Mouse (Mus musculus): ENCODE data around the gene Kat8. TPM values are rescaled to one million over a fixed set of nuclear protein-coding genes. Genes with fewer than 3 reads are reported as not detected.

The Kat8 gene
- polyA plus RNA-seq, 1 experiment from 2014 or later: 51.1 TPM

DNA sequence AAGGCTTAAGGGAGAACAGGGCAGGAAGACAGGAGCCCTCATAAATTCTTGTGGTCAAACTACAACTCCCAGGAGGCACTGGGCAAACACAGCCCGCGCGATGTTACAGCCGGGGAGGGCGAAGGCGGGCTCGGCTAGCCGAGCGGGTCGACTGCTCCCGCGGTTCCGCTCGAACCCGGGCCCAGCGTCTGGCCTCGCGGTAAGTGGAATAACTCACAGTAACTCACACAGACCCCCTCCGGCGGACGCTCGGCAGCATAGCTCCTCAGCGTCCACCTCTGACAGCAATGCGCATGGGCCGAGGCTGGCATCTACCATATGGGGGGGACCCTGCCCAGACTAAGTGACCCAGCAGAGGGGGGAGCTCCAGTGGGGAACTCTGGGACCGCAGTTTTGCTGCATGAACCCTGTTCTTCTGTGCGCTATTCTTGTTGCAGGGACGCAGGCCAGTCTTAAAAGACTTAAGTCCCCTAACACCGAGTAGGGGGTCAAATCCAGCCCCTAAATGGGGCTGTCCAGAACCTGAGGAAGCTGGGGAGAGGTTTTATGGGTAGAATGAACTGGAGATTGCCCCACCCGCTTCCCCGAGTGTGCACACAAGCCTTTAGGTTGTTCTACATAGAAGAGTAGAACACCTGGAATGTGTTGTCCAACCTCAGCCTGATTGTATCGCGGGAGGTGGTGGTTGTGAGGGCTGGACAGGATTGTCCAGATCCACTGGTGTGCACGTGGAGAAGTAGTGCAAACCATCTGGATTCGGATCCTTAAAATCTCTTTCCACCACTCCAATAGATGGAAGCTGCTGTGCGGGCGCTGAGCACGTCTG lies 8.1 kb upstream of the Kat8 start, which contains the start of gene Bckdk:
TSS of gene Bckdk (plus strand) at position 112 of the 826 bp plus-strand sequence.
- H3K9ac ChIP-seq (ENCODE audit: low read length): peak within 1 kb of the TSS; percentile 90
- no peaks in the 10 kb centered on the region for H3K27me3 ChIP-seq (replicated peaks; ENCODE audit: control insufficient read depth, insufficient read depth, low read length)
- DNase-seq (ENCODE audit: low spot score): peak; percentile 85
- WGBS: 9% methylated on average over 38 of the region's 38 CpGs
- H3K9me3 ChIP-seq (replicated peaks; ENCODE audit: control insufficient read depth, low read length): no peaks in the 10 kb centered on the region
- peak; percentile 95 for ATAC-seq
- H3K4me3 ChIP-seq (ENCODE audit: low read depth, low read length): peak within 1 kb of the TSS; percentile 57
- peaks cover 11% of the 10 kb centered on the region for H3K4me1 ChIP-seq (ENCODE audit: control insufficient read depth, insufficient read depth, low read length)
- peaks cover 41% of the 10 kb centered on the region for H3K36me3 ChIP-seq (ENCODE audit: control insufficient read depth, insufficient read depth, low read length)
- peak within 1 kb of the TSS; percentile 78 for H3K27ac ChIP-seq (ENCODE audit: low read depth, low read length)
- H3K4me2 ChIP-seq (ENCODE audit: low read length): peak within 1 kb of the TSS; percentile 81

DNA sequence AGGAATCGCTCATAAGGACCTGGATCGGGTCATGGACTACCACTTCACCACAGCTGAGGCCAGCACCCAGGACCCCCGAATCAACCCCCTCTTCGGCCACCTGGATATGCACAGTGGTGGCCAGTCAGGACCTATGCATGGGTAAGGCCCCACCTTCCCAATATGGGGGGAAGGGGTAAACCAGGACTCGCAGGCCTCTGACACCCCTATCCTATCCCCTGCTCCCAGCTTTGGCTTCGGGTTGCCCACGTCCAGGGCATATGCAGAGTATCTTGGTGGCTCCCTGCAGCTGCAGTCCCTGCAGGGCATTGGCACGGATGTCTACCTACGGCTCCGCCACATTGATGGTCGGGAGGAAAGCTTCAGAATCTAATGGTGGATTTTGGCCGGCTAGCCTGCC lies 4.4 kb upstream of the Kat8 start:
- H3K36me3 ChIP-seq (ENCODE audit: control insufficient read depth, insufficient read depth, low read length): peaks cover 47% of the 10 kb centered on the region
- H3K4me2 ChIP-seq (ENCODE audit: low read length): no peak overlapping the region
- ATAC-seq (no peak), DNase-seq (ENCODE audit: low spot score) (no peak)
- H3K27ac ChIP-seq (ENCODE audit: low read depth, low read length): no peak overlapping the region
- 93% methylated on average over 12 of the region's 12 CpGs for WGBS
- H3K9me3 ChIP-seq (replicated peaks; ENCODE audit: control insufficient read depth, low read length): no peaks in the 10 kb centered on the region
- H3K4me3 ChIP-seq (ENCODE audit: low read depth, low read length): no peak overlapping the region
- H3K27me3 ChIP-seq (replicated peaks; ENCODE audit: control insufficient read depth, insufficient read depth, low read length): no peaks in the 10 kb centered on the region
- H3K9ac ChIP-seq (ENCODE audit: low read length): no peak overlapping the region
- H3K4me1 ChIP-seq (ENCODE audit: control insufficient read depth, insufficient read depth, low read length): peaks cover 12% of the 10 kb centered on the region

DNA sequence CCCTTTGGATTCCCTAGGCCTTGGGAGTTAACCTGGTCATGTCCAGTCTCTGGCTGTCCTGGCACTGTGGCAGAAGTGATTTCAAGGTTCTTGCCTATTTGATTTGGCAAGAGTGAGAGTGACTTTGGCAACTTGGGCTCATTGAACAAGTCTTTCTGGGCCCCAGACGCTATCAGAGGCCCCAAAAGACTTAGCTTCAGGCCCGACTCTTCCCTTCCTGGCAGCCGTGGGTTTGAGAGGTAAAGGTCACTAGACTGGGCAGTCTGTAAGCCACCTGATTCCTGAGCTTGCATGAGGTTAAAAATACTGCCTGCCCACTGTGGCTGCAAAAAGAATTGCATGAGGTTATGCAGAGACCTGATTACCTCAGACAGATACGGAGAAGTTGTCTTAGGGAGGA lies 3.7 kb upstream of the Kat8 start:
- Histone ChIP-seq H3K4me1 (ENCODE audit: control insufficient read depth, insufficient read depth, low read length) (peaks cover 15% of the 10 kb centered on the region), H3K4me2 (ENCODE audit: low read length) (no peak overlapping the region), H3K36me3 (ENCODE audit: control insufficient read depth, insufficient read depth, low read length) (peaks cover 47% of the 10 kb centered on the region), H3K27ac (ENCODE audit: low read depth, low read length) (no peak overlapping the region), H3K9ac (ENCODE audit: low read length) (no peak overlapping the region), H3K4me3 (ENCODE audit: low read depth, low read length) (no peak overlapping the region), H3K27me3 (replicated peaks; ENCODE audit: control insufficient read depth, insufficient read depth, low read length) (no peaks in the 10 kb centered on the region), H3K9me3 (replicated peaks; ENCODE audit: control insufficient read depth, low read length) (no peaks in the 10 kb centered on the region)
- WGBS: 90% methylated on average over 4 of the region's 4 CpGs
- ATAC-seq: no peak
- no peak for DNase-seq (ENCODE audit: low spot score)

DNA sequence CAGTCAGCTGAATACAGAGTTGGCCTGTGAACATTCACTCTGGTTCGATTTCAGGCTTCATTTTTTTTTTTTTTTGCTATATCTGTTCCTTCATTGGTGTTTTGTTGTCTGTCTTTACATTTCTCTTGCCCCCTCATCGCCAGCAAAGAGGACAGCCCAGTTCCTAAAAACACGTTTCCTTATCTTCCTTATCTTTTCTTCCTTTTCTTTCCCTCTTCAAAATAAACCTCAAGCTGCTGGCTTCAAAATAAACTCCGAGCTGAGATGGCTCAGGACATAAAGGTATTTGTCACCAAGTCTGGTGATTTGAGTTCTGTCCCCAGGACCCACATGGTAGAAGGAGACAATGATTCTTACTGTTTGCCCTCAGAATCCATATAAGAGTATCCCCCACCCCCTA lies 622 bp downstream of the Kat8 start:
- Histone ChIP-seq H3K4me3 (ENCODE audit: low read depth, low read length) (peak overlapping the region; percentile 90), H3K9ac (ENCODE audit: low read length) (peak overlapping the region; percentile 76), H3K36me3 (ENCODE audit: control insufficient read depth, insufficient read depth, low read length) (peaks cover 45% of the 10 kb centered on the region), H3K4me1 (ENCODE audit: control insufficient read depth, insufficient read depth, low read length) (peaks cover 4% of the 10 kb centered on the region; the same call in 1 of the 2 replicates), H3K27me3 (replicated peaks; ENCODE audit: control insufficient read depth, insufficient read depth, low read length) (no peaks in the 10 kb centered on the region), H3K9me3 (replicated peaks; ENCODE audit: control insufficient read depth, low read length) (no peaks in the 10 kb centered on the region), H3K4me2 (ENCODE audit: low read length) (peak overlapping the region; percentile 58), H3K27ac (ENCODE audit: low read depth, low read length) (no peak overlapping the region)
- DNase-seq (ENCODE audit: low spot score) (no peak), ATAC-seq (no peak)
- 31% methylated on average over 4 of the region's 4 CpGs for WGBS

DNA sequence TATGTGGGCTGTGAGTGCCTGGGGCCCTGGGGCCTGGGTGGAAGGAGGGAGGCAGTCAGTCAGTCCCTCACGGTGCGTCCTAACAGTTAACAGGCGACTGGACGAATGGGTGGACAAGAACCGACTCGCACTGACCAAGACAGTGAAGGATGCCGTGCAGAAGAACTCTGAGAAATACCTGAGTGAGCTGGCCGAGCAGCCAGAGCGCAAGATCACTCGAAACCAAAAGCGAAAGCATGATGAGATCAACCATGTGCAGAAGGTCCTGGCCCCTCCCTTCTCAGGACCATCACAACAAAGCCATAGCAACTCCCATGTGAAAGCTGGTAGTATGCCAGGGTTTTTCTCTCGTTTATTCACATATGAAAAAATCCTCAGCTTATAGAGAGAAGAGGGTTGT lies 3.0 kb downstream of the Kat8 start:
- Histone ChIP-seq H3K4me2 (ENCODE audit: low read length) (no peak overlapping the region), H3K4me1 (ENCODE audit: control insufficient read depth, insufficient read depth, low read length) (peaks cover 4% of the 10 kb centered on the region; the same call in 1 of the 2 replicates), H3K27me3 (replicated peaks; ENCODE audit: control insufficient read depth, insufficient read depth, low read length) (no peaks in the 10 kb centered on the region), H3K9ac (ENCODE audit: low read length) (no peak overlapping the region), H3K4me3 (ENCODE audit: low read depth, low read length) (no peak overlapping the region), H3K36me3 (ENCODE audit: control insufficient read depth, insufficient read depth, low read length) (peaks cover 38% of the 10 kb centered on the region), H3K27ac (ENCODE audit: low read depth, low read length) (no peak overlapping the region), H3K9me3 (replicated peaks; ENCODE audit: control insufficient read depth, low read length) (no peaks in the 10 kb centered on the region)
- DNase-seq (ENCODE audit: low spot score) (no peak), ATAC-seq (no peak)
- 92% methylated on average over 12 of the region's 12 CpGs for WGBS

DNA sequence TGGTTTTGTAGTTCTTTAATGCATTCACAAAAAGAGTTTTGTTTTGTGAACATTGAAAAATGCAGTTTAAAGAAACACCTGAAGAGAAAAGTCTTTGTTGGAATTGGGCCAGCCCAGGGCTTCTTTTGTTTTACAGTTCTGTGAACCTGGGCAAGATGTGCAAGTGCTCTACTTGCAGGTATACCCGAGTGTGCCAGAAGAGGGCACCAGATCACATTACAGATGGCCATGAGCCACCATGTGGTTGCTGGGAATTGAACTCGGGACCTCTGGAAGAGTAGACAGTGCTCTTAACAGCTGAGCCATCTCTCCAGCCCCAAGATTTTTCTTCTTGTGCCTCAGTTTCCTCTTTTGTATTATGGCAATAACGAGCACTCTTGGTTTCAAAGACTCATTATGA lies 5.9 kb downstream of the Kat8 start:
- H3K4me2 ChIP-seq (ENCODE audit: low read length): no peak overlapping the region
- H3K4me3 ChIP-seq (ENCODE audit: low read depth, low read length): no peak overlapping the region
- ATAC-seq (no peak), DNase-seq (ENCODE audit: low spot score) (peak; percentile 29)
- H3K9ac ChIP-seq (ENCODE audit: low read length): no peak overlapping the region
- WGBS: 57% methylated on average over 3 of the region's 3 CpGs
- peaks cover under 1% of the 10 kb centered on the region; the same call in 1 of the 2 replicates for H3K4me1 ChIP-seq (ENCODE audit: control insufficient read depth, insufficient read depth, low read length)
- H3K27ac ChIP-seq (ENCODE audit: low read depth, low read length): no peak overlapping the region
- H3K9me3 ChIP-seq (replicated peaks; ENCODE audit: control insufficient read depth, low read length): no peaks in the 10 kb centered on the region
- no peaks in the 10 kb centered on the region for H3K27me3 ChIP-seq (replicated peaks; ENCODE audit: control insufficient read depth, insufficient read depth, low read length)
- H3K36me3 ChIP-seq (ENCODE audit: control insufficient read depth, insufficient read depth, low read length): peaks cover 58% of the 10 kb centered on the region

DNA sequence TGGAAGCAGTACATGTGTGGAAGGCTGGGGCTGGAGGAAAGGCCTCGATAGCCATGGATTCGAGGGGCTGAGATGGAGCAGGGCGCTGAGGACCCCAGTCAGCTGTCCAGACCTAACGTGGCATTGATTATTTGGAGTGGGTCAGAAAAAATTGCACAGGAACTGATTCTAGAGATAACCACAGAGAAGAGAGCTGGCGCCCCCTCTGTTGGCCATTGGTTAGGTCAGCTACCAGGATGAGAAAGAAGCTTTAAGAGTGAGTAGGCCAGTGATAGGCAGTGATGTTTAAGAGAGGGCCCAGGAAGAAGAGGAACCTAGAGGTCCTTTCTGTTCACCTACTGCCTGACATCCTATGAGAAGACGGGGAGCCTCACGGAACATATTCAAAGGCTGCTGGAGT lies 7.0 kb downstream of the Kat8 start:
- no peak overlapping the region for H3K27ac ChIP-seq (ENCODE audit: low read depth, low read length)
- ATAC-seq: no peak
- no peak overlapping the region for H3K4me3 ChIP-seq (ENCODE audit: low read depth, low read length)
- peaks cover 68% of the 10 kb centered on the region for H3K36me3 ChIP-seq (ENCODE audit: control insufficient read depth, insufficient read depth, low read length)
- no peaks in the 10 kb centered on the region for H3K4me1 ChIP-seq (ENCODE audit: control insufficient read depth, insufficient read depth, low read length)
- no peaks in the 10 kb centered on the region for H3K9me3 ChIP-seq (replicated peaks; ENCODE audit: control insufficient read depth, low read length)
- no peak overlapping the region for H3K4me2 ChIP-seq (ENCODE audit: low read length)
- no peak overlapping the region for H3K9ac ChIP-seq (ENCODE audit: low read length)
- DNase-seq (ENCODE audit: low spot score): no peak
- H3K27me3 ChIP-seq (replicated peaks; ENCODE audit: control insufficient read depth, insufficient read depth, low read length): no peaks in the 10 kb centered on the region
- 77% methylated on average over 7 of the region's 7 CpGs for whole genome bisulfite sequencing

DNA sequence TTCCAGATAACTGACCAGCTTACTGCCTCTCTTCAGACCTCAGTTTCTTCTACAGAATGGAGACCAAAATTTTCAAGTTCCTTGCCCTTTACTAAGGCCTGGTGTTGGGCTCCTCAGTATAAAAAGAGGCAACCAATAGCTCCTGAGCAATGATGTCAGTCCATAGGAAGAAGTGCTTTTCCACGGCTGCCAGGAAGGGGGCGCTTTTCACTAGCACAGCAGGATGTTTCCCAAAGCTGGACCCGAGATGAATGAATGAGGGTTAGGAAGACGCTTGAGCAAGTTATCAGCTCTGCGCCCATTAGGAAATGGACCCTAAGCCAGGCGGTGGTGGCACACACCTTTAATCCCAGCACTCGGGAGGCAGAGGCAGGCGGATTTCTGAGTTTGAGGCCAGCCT lies 9.2 kb downstream of the Kat8 start:
- Histone ChIP-seq H3K4me1 (ENCODE audit: control insufficient read depth, insufficient read depth, low read length) (no peaks in the 10 kb centered on the region), H3K9ac (ENCODE audit: low read length) (no peak overlapping the region), H3K4me2 (ENCODE audit: low read length) (no peak overlapping the region), H3K27ac (ENCODE audit: low read depth, low read length) (no peak overlapping the region), H3K27me3 (replicated peaks; ENCODE audit: control insufficient read depth, insufficient read depth, low read length) (no peaks in the 10 kb centered on the region), H3K4me3 (ENCODE audit: low read depth, low read length) (no peak overlapping the region), H3K36me3 (ENCODE audit: control insufficient read depth, insufficient read depth, low read length) (peaks cover 74% of the 10 kb centered on the region), H3K9me3 (replicated peaks; ENCODE audit: control insufficient read depth, low read length) (no peaks in the 10 kb centered on the region)
- ATAC-seq (no peak), DNase-seq (ENCODE audit: low spot score) (no peak)
- 61% methylated on average over 8 of the region's 8 CpGs for WGBS
